Mouse (Mus musculus) intestine, embryonic 14.5 days (tissue): Measurements from ENCODE around the gene 3110082I17Rik. TPM values are rescaled to one million over a fixed set of nuclear protein-coding genes. Genes with fewer than 3 reads are reported as not detected.

Experiments used
- ATAC-seq: fragments of 200-750 bp; cut with Nextera tagmentation; replicated peaks from 2 replicates; pipeline ENCODE4 v1.8.0; 2017; ENCODE audit warnings: low read depth, moderate number of reproducible peaks, moderate TSS enrichment, moderate library complexity; ENCODE audit not compliant: low FRiP score, low TSS enrichment
- DNase-seq: peaks from one replicate; pipeline ENCODE4 v3.0.0-alpha.2; 2018; ENCODE audit warnings: low spot score
- H3K27ac ChIP-seq: fragments of 300-500 bp; sonication (generic); 2 replicates; pipeline ENCODE4 v1.5.1; 2014; ENCODE audit warnings: low read depth, mild to moderate bottlenecking, control low read depth
- H3K27me3 ChIP-seq: fragments of 300-500 bp; sonication (generic); replicated peaks from 2 replicates; pipeline ENCODE4 v1.6.1; 2014; ENCODE audit warnings: low read length, control low read depth; ENCODE audit not compliant: control insufficient read depth, insufficient read depth
- H3K36me3 ChIP-seq: fragments of 300-500 bp; sonication (generic); 2 replicates; pipeline ENCODE4 v1.6.1; 2014; ENCODE audit warnings: low read length, control low read depth; ENCODE audit not compliant: control insufficient read depth, insufficient read depth
- H3K4me1 ChIP-seq: fragments of 300-500 bp; sonication (generic); replicated peaks from 2 replicates; pipeline ENCODE4 v1.6.1; 2014; ENCODE audit warnings: low read length, control low read depth, mixed read lengths; ENCODE audit not compliant: control insufficient read depth, insufficient read depth
- H3K4me2 ChIP-seq: fragments of 300-500 bp; sonication (generic); 2 replicates; pipeline ENCODE4 v1.6.1; 2014; ENCODE audit warnings: low read length
- H3K4me3 ChIP-seq: fragments of 300-500 bp; sonication (generic); 2 replicates; pipeline ENCODE4 v1.5.1; 2014; ENCODE audit warnings: low read depth, low read length, control low read depth, mixed read lengths
- H3K9ac ChIP-seq: fragments of 300-500 bp; sonication (generic); 2 replicates; pipeline ENCODE4 v1.6.1; 2014; ENCODE audit warnings: mild to moderate bottlenecking, low read length
- H3K9me3 ChIP-seq: fragments of 300-500 bp; sonication (generic); 2 replicates; pipeline ENCODE4 v1.6.1; 2016; ENCODE audit warnings: low read length, control low read depth; ENCODE audit not compliant: control insufficient read depth
- WGBS: fragments of 180-500 bp; shearing (Covaris S2); extraction: QIAGEN DNeasy Blood & Tissue Kit; methylation state at CpG from one replicate; pipeline ENCODE4 v1.1.7; 2014; 5-methylcytosine and 5-hydroxymethylcytosine counted together
- polyA plus RNA-seq: library from polyadenylated mRNA; unstranded; fragments of >200 nt; fragmentation: Nextera tagmentation; extraction: Ambion mirVana; gene quantifications from 2 replicates; pipeline ENCODE4 v1.2.1, GENCODE M21; 2014

3110082I17Rik gene
- polyA plus RNA-seq, 1 experiment from 2014 or later, result 44.4 TPM

DNA sequence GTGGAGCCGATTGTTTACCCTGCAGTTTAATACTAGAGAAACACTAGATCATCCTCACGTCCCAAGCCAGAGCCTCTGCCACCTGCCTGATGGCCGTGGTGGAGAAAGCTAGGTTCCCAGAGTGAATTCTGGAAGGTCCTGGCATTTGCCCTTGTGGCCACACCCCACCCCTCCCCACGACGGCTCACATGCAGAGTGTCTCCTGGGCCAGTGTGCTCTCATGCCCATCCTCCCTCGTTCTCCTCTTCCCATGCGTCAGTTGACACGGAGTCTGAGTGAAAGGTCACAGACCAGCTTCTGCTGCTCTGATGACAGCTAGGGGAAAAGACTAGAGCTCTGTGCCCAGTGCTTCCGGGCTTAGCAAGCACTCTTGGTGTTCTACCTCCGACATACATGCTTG, 75.8 kb downstream of the 3110082I17Rik start:
- no peak for ATAC-seq

GRCm38 (mm10) chr5:139383234-139383633, 77.1 kb downstream of the 3110082I17Rik start:
- WGBS, result 82% methylated on average over 9 of the region's 9 CpGs
- peaks cover 31% of the 10 kb centered on the region for H3K4me1 ChIP-seq

More for the DNA sequence above, 75.8 kb downstream of the 3110082I17Rik start:
- H3K27ac ChIP-seq, result no peak overlapping the region
- WGBS, result 35% methylated on average over 10 of the region's 10 CpGs
- DNase-seq, result no peak
- H3K4me3 ChIP-seq, result no peak overlapping the region
- no peaks in the 10 kb centered on the region for H3K9me3 ChIP-seq
- no peaks in the 10 kb centered on the region for H3K36me3 ChIP-seq
- peaks cover 32% of the 10 kb centered on the region for H3K4me1 ChIP-seq
- H3K27me3 ChIP-seq, result no peaks in the 10 kb centered on the region
- H3K4me2 ChIP-seq, result no peak overlapping the region
- no peak overlapping the region for H3K9ac ChIP-seq

GRCm38 (mm10) chr5:139382760-139383159, 77.6 kb downstream of the 3110082I17Rik start:
- H3K4me1 ChIP-seq, result peaks cover 33% of the 10 kb centered on the region
- no peak overlapping the region for H3K9ac ChIP-seq
- no peak overlapping the region for H3K27ac ChIP-seq
- ATAC-seq (no peak), DNase-seq (no peak)
- no peaks in the 10 kb centered on the region for H3K9me3 ChIP-seq
- H3K36me3 ChIP-seq, result no peaks in the 10 kb centered on the region
- WGBS, result 59% methylated on average over 8 of the region's 8 CpGs
- H3K4me3 ChIP-seq, result no peak overlapping the region
- H3K27me3 ChIP-seq, result no peaks in the 10 kb centered on the region
- H3K4me2 ChIP-seq, result no peak overlapping the region

More at GRCm38 (mm10) chr5:139383234-139383633, 77.1 kb downstream of the 3110082I17Rik start:
- H3K9me3 ChIP-seq, result no peaks in the 10 kb centered on the region
- H3K27ac ChIP-seq, result no peak overlapping the region
- no peak overlapping the region for H3K4me2 ChIP-seq
- H3K27me3 ChIP-seq, result no peaks in the 10 kb centered on the region
- H3K4me3 ChIP-seq, result no peak overlapping the region
- H3K9ac ChIP-seq, result no peak overlapping the region
- no peaks in the 10 kb centered on the region for H3K36me3 ChIP-seq
- DNase-seq, result no peak
- no peak for ATAC-seq

- H3K27ac ChIP-seq, result 0 out of 2 replicates have a peak overlapping the region, but pooled peaks have one; percentile 5
- H3K27me3 ChIP-seq, result no peaks in the 10 kb centered on the region
- ATAC-seq (no peak), DNase-seq (no peak)
- WGBS, result 79% methylated on average over 18 of the region's 18 CpGs
- peak overlapping the region; percentile 82; the same call in 1 of the 2 replicates for H3K4me2 ChIP-seq
- no peak overlapping the region for H3K4me3 ChIP-seq
- peaks cover 41% of the 10 kb centered on the region for H3K4me1 ChIP-seq
- no peaks in the 10 kb centered on the region for H3K36me3 ChIP-seq
- no peaks in the 10 kb centered on the region for H3K9me3 ChIP-seq
- no peak overlapping the region for H3K9ac ChIP-seq
Measured at GRCm38 (mm10) chr5:139381586-139382513, 78.5 kb downstream of the 3110082I17Rik start.

DNA sequence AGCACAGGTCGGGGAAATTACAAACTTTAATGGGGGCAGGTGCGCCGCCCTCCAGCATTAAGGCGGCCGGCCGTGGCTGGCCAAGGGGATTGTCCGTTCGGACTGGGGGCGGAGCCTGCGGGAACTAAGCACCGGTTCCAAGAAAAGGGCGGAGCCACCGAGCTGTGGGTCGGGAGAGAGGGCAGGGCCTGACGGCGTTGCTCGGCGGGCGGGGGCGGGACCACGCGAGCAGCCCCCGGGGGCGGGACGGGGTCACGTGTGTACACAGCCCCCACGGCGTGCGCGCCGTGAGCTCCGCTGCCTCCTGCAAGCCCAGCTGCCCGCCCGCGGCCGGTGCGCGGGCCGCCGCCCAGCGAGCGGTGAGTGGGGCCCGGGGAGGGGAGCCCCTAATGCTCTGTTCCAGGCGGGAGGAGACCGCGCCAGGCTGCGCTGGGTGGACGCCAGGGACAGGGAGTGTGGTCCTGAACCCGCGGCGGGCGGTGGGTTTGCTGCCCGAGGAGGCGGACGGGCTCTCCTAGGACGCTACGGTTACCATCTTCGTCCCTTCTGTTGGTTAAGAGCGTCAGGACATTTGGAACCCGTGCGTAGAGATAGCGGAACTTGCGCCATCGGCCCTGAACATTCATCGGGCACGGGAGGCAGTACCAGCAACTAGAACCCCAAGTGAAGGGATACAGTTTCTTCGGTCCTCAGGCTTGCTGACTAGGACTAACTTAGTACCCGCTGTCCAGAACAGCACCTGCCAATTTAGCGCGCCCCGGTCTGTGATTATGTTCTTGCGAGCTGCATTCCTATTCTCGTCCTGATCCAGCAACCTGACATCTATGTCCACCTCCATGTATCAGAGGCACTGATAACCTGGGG, 79.7 kb downstream of the 3110082I17Rik start:
- H3K27me3 ChIP-seq, result no peaks in the 10 kb centered on the region
- 1% methylated on average over 73 of the region's 73 CpGs for WGBS
- peaks cover 41% of the 10 kb centered on the region for H3K4me1 ChIP-seq
- DNase-seq (peak; percentile 88), ATAC-seq (peak; percentile 79)
- peak overlapping the region; percentile 58 for H3K4me3 ChIP-seq
- no peaks in the 10 kb centered on the region for H3K36me3 ChIP-seq
- peak overlapping the region; percentile 56 for H3K9ac ChIP-seq
- no peaks in the 10 kb centered on the region for H3K9me3 ChIP-seq
- peak overlapping the region; percentile 82 for H3K4me2 ChIP-seq
- H3K27ac ChIP-seq, result 0 out of 2 replicates have a peak overlapping the region, but pooled peaks have one; percentile 47

- WGBS, result 17% methylated on average over 8 of the region's 8 CpGs
- Histone ChIP-seq H3K9ac (no peak overlapping the region), H3K4me1 (peaks cover 41% of the 10 kb centered on the region)
Measured at GRCm38 (mm10) chr5:139379771-139380384, 80.4 kb downstream of the 3110082I17Rik start.

GRCm38 (mm10) chr5:139378986-139379629, 81.2 kb downstream of the 3110082I17Rik start:
- H3K9me3 ChIP-seq, result no peaks in the 10 kb centered on the region
- no peaks in the 10 kb centered on the region for H3K36me3 ChIP-seq
- H3K9ac ChIP-seq, result no peak overlapping the region
- DNase-seq (no peak), ATAC-seq (0 out of 2 replicates have a peak, but pooled peaks have one; percentile 7)
- H3K4me3 ChIP-seq, result no peak overlapping the region
- 35% methylated on average over 21 of the region's 21 CpGs for WGBS
- H3K27ac ChIP-seq, result peak overlapping the region; percentile 0; the same call in 1 of the 2 replicates
- H3K27me3 ChIP-seq, result no peaks in the 10 kb centered on the region
- peaks cover 37% of the 10 kb centered on the region for H3K4me1 ChIP-seq
- no peak overlapping the region for H3K4me2 ChIP-seq

More at GRCm38 (mm10) chr5:139379771-139380384, 80.4 kb downstream of the 3110082I17Rik start:
- Histone ChIP-seq H3K9me3 (no peaks in the 10 kb centered on the region), H3K27ac (0 out of 2 replicates have a peak overlapping the region, but pooled peaks have one; percentile 47), H3K27me3 (no peaks in the 10 kb centered on the region), H3K4me3 (peak overlapping the region; percentile 58), H3K36me3 (no peaks in the 10 kb centered on the region), H3K4me2 (peak overlapping the region; percentile 82)
- ATAC-seq, result no peak; the same call in 1 of the 2 replicates
- no peak for DNase-seq

DNA sequence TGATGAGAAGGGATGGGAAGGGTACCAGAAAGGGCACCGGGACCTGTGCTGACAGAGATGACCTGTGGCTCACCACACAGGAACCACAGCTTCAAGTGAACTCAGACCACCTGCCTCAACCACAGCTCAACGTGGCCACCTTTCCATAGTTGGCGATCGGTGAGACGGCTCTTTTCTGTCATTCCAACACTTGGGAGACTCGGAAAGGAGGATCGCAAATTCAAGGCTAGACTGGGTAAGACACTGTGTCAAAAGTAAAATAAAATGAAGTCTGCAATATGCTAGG, 82.1 kb downstream of the 3110082I17Rik start:
- H3K9ac ChIP-seq, result no peak overlapping the region
- peaks cover 37% of the 10 kb centered on the region for H3K4me1 ChIP-seq
- DNase-seq, result no peak
- no peak overlapping the region for H3K4me2 ChIP-seq
- 85% methylated on average over 7 of the region's 7 CpGs for WGBS
- no peak overlapping the region for H3K4me3 ChIP-seq
- no peaks in the 10 kb centered on the region for H3K36me3 ChIP-seq
- H3K9me3 ChIP-seq, result no peaks in the 10 kb centered on the region
- H3K27me3 ChIP-seq, result no peaks in the 10 kb centered on the region
- ATAC-seq, result no peak
- no peak overlapping the region for H3K27ac ChIP-seq
